Mouse (Mus musculus) intestine, embryonic 15.5 days (tissue): ENCODE data around the gene Syne4. TPM values are rescaled to one million over a fixed set of nuclear protein-coding genes. Genes with fewer than 3 reads are reported as not detected.
A peak's percentile ranks its signal among the peaks of the same experiment; 100 is the strongest.

Experiments
- ATAC-seq: fragments of 200-750 bp; cut with Nextera tagmentation; 2 replicates; pipeline ENCODE4 v1.8.0; 2017; ENCODE audit warnings: moderate TSS enrichment, moderate library complexity
- H3K27ac ChIP-seq: fragments of 300-500 bp; sonication (generic); 2 replicates; pipeline ENCODE4 v1.5.1; 2015; ENCODE audit warnings: mild to moderate bottlenecking, inconsistent platforms
- H3K27me3 ChIP-seq: fragments of 300-500 bp; sonication (generic); replicated peaks from 2 replicates; pipeline ENCODE4 v1.6.1; 2015; ENCODE audit warnings: inconsistent platforms
- H3K36me3 ChIP-seq: fragments of 300-500 bp; sonication (generic); 2 replicates; pipeline ENCODE4 v1.6.1; 2015; ENCODE audit warnings: inconsistent platforms
- H3K4me1 ChIP-seq: fragments of 300-500 bp; sonication (generic); replicated peaks from 2 replicates; pipeline ENCODE4 v1.6.1; 2015; ENCODE audit warnings: inconsistent platforms
- H3K4me2 ChIP-seq: fragments of 300-500 bp; sonication (generic); replicated peaks from 2 replicates; pipeline ENCODE4 v1.6.1; 2015; ENCODE audit warnings: mild to moderate bottlenecking, inconsistent platforms
- H3K4me3 ChIP-seq: fragments of 300-500 bp; sonication (generic); replicated peaks from 2 replicates; pipeline ENCODE4 v1.5.1; 2015; ENCODE audit warnings: inconsistent platforms
- H3K9ac ChIP-seq: fragments of 300-500 bp; sonication (generic); 2 replicates; pipeline ENCODE4 v1.6.1; 2015; ENCODE audit warnings: inconsistent platforms
- H3K9me3 ChIP-seq: fragments of 300-500 bp; sonication (generic); 2 replicates; pipeline ENCODE4 v1.6.1; 2016; ENCODE audit warnings: inconsistent platforms
- WGBS: fragments of 180-500 bp; shearing (Covaris S2); methylation state at CpG from one replicate; pipeline ENCODE4 v1.1.7; 2015; 5-methylcytosine and 5-hydroxymethylcytosine counted together
- polyA plus RNA-seq: library from polyadenylated mRNA; unstranded; fragments of >200 nt; fragmentation: Nextera tagmentation; extraction: Ambion mirVana; gene quantifications from 2 replicates; pipeline ENCODE4 v1.2.1, GENCODE M21; 2015

Syne4 gene
- polyA plus RNA-seq, 1 experiment from 2014 or later: 47.7 TPM

GRCm38 (mm10) chr7:30282740-30283139, 31.9 kb upstream of the Syne4 start:
- no peak for ATAC-seq

GRCm38 (mm10) chr7:30286701-30287410, 27.8 kb upstream of the Syne4 start:
- Histone ChIP-seq H3K9ac (no peak overlapping the region), H3K9me3 (no peaks in the 10 kb centered on the region)
- 63% methylated on average over 8 of the region's 8 CpGs for WGBS

More at GRCm38 (mm10) chr7:30282740-30283139, 31.9 kb upstream of the Syne4 start:
- Histone ChIP-seq H3K4me3 (no peak overlapping the region), H3K27ac (no peak overlapping the region), H3K36me3 (no peaks in the 10 kb centered on the region), H3K9ac (no peak overlapping the region), H3K27me3 (no peaks in the 10 kb centered on the region), H3K9me3 (no peaks in the 10 kb centered on the region), H3K4me1 (peaks cover 4% of the 10 kb centered on the region; the same call in 1 of the 2 replicates), H3K4me2 (no peak overlapping the region)
- WGBS: 78% methylated on average over 7 of the region's 7 CpGs

GRCm38 (mm10) chr7:30288046-30288445, 26.6 kb upstream of the Syne4 start:
- Histone ChIP-seq H3K36me3 (no peaks in the 10 kb centered on the region), H3K4me2 (no peak overlapping the region), H3K27me3 (no peaks in the 10 kb centered on the region), H3K9ac (no peak overlapping the region), H3K27ac (no peak overlapping the region), H3K4me3 (no peak overlapping the region), H3K4me1 (0 out of 2 replicates have a peak, but pooled peaks cover 2% of the 10 kb centered on the region), H3K9me3 (no peaks in the 10 kb centered on the region)
- WGBS: 61% methylated on average over 6 of the region's 6 CpGs
- ATAC-seq: no peak

More at GRCm38 (mm10) chr7:30286701-30287410, 27.8 kb upstream of the Syne4 start:
- H3K4me2 ChIP-seq: no peak overlapping the region
- H3K36me3 ChIP-seq: no peaks in the 10 kb centered on the region
- ATAC-seq: no peak
- H3K27me3 ChIP-seq: no peaks in the 10 kb centered on the region
- H3K4me3 ChIP-seq: no peak overlapping the region
- H3K4me1 ChIP-seq: no peaks in the 10 kb centered on the region
- no peak overlapping the region for H3K27ac ChIP-seq

GRCm38 (mm10) chr7:30289071-30289713, 25.4 kb upstream of the Syne4 start:
- no peak overlapping the region for H3K4me3 ChIP-seq

GRCm38 (mm10) chr7:30289714-30290399, 24.8 kb upstream of the Syne4 start:
- H3K36me3 ChIP-seq: no peaks in the 10 kb centered on the region
- no peak overlapping the region for H3K4me3 ChIP-seq
- H3K4me1 ChIP-seq: 0 out of 2 replicates have a peak, but pooled peaks cover 2% of the 10 kb centered on the region
- H3K9me3 ChIP-seq: no peaks in the 10 kb centered on the region
- no peak overlapping the region for H3K4me2 ChIP-seq
- ATAC-seq: peak; percentile 51; the same call in 1 of the 2 replicates
- H3K27me3 ChIP-seq: no peaks in the 10 kb centered on the region
- no peak overlapping the region for H3K9ac ChIP-seq
- WGBS: 56% methylated on average over 10 of the region's 10 CpGs
- H3K27ac ChIP-seq: no peak overlapping the region

More at GRCm38 (mm10) chr7:30289071-30289713, 25.4 kb upstream of the Syne4 start:
- H3K9ac ChIP-seq: no peak overlapping the region
- 0 out of 2 replicates have a peak, but pooled peaks cover 2% of the 10 kb centered on the region for H3K4me1 ChIP-seq
- H3K27me3 ChIP-seq: no peaks in the 10 kb centered on the region
- WGBS: 69% methylated on average over 7 of the region's 7 CpGs
- H3K9me3 ChIP-seq: no peaks in the 10 kb centered on the region
- no peak for ATAC-seq
- no peaks in the 10 kb centered on the region for H3K36me3 ChIP-seq
- H3K4me2 ChIP-seq: no peak overlapping the region
- no peak overlapping the region for H3K27ac ChIP-seq

- peak; percentile 79 for ATAC-seq
Observed at GRCm38 (mm10) chr7:30291215-30292131, 23.1 kb upstream of the Syne4 start, which contains the start of gene Clip3. TSS of gene Clip3 (plus strand) at chr7:30291728.

GRCm38 (mm10) chr7:30293795-30294194, 20.8 kb upstream of the Syne4 start:
- ATAC-seq: no peak
- Histone ChIP-seq H3K36me3 (peaks cover 4% of the 10 kb centered on the region; the same call in 1 of the 2 replicates), H3K9me3 (no peaks in the 10 kb centered on the region), H3K9ac (no peak overlapping the region), H3K4me1 (0 out of 2 replicates have a peak, but pooled peaks cover 2% of the 10 kb centered on the region), H3K4me3 (no peak overlapping the region), H3K4me2 (no peak overlapping the region), H3K27ac (no peak overlapping the region), H3K27me3 (no peaks in the 10 kb centered on the region)
- 81% methylated on average over 13 of the region's 13 CpGs for WGBS

More at GRCm38 (mm10) chr7:30291215-30292131, 23.1 kb upstream of the Syne4 start, which contains the start of gene Clip3:
- WGBS: 8% methylated on average over 35 of the region's 35 CpGs
- 0 out of 2 replicates have a peak, but pooled peaks cover 2% of the 10 kb centered on the region for H3K4me1 ChIP-seq
- peak within 1 kb of the TSS; percentile 68 for H3K9ac ChIP-seq
- H3K27me3 ChIP-seq: no peaks in the 10 kb centered on the region
- H3K4me3 ChIP-seq: peak within 1 kb of the TSS; percentile 63
- H3K27ac ChIP-seq: peak within 1 kb of the TSS; percentile 41
- H3K36me3 ChIP-seq: peaks cover under 1% of the 10 kb centered on the region; the same call in 1 of the 2 replicates
- peak within 1 kb of the TSS; percentile 67 for H3K4me2 ChIP-seq
- H3K9me3 ChIP-seq: no peaks in the 10 kb centered on the region

GRCm38 (mm10) chr7:30294296-30294695, 20.3 kb upstream of the Syne4 start:
- H3K27ac ChIP-seq: no peak overlapping the region
- H3K27me3 ChIP-seq: no peaks in the 10 kb centered on the region
- H3K9me3 ChIP-seq: no peaks in the 10 kb centered on the region
- 88% methylated on average over 5 of the region's 5 CpGs for WGBS
- no peak for ATAC-seq
- no peak overlapping the region for H3K9ac ChIP-seq
- peaks cover 4% of the 10 kb centered on the region; the same call in 1 of the 2 replicates for H3K36me3 ChIP-seq
- H3K4me3 ChIP-seq: no peak overlapping the region
- 0 out of 2 replicates have a peak, but pooled peaks cover 2% of the 10 kb centered on the region for H3K4me1 ChIP-seq
- H3K4me2 ChIP-seq: no peak overlapping the region

GRCm38 (mm10) chr7:30295103-30295502, 19.5 kb upstream of the Syne4 start:
- ATAC-seq: no peak
- WGBS: 52% methylated on average over 10 of the region's 10 CpGs
- Histone ChIP-seq H3K4me3 (no peak overlapping the region), H3K4me1 (0 out of 2 replicates have a peak, but pooled peaks cover 2% of the 10 kb centered on the region), H3K9me3 (no peaks in the 10 kb centered on the region), H3K27ac (no peak overlapping the region), H3K9ac (no peak overlapping the region), H3K36me3 (peaks cover 4% of the 10 kb centered on the region; the same call in 1 of the 2 replicates), H3K27me3 (no peaks in the 10 kb centered on the region), H3K4me2 (no peak overlapping the region)

- WGBS: 92% methylated on average over 15 of the region's 15 CpGs
- peaks cover 6% of the 10 kb centered on the region for H3K36me3 ChIP-seq
Observed at GRCm38 (mm10) chr7:30296816-30297215, 17.8 kb upstream of the Syne4 start.

GRCm38 (mm10) chr7:30297266-30297665, 17.3 kb upstream of the Syne4 start:
- 0 out of 2 replicates have a peak, but pooled peaks have one; percentile 32 for ATAC-seq
- Histone ChIP-seq H3K27me3 (no peaks in the 10 kb centered on the region), H3K27ac (no peak overlapping the region), H3K9ac (no peak overlapping the region), H3K36me3 (peaks cover 9% of the 10 kb centered on the region), H3K4me1 (no peaks in the 10 kb centered on the region), H3K4me2 (no peak overlapping the region), H3K9me3 (no peaks in the 10 kb centered on the region), H3K4me3 (no peak overlapping the region)
- 80% methylated on average over 16 of the region's 16 CpGs for WGBS

More at GRCm38 (mm10) chr7:30296816-30297215, 17.8 kb upstream of the Syne4 start:
- Histone ChIP-seq H3K9ac (no peak overlapping the region), H3K9me3 (no peaks in the 10 kb centered on the region), H3K27me3 (no peaks in the 10 kb centered on the region), H3K27ac (no peak overlapping the region), H3K4me1 (0 out of 2 replicates have a peak, but pooled peaks cover 2% of the 10 kb centered on the region), H3K4me2 (no peak overlapping the region), H3K4me3 (no peak overlapping the region)
- ATAC-seq: no peak
